Mouse (Mus musculus): Measurements from ENCODE around the gene Cdh10.

The Cdh10 gene

DNA sequence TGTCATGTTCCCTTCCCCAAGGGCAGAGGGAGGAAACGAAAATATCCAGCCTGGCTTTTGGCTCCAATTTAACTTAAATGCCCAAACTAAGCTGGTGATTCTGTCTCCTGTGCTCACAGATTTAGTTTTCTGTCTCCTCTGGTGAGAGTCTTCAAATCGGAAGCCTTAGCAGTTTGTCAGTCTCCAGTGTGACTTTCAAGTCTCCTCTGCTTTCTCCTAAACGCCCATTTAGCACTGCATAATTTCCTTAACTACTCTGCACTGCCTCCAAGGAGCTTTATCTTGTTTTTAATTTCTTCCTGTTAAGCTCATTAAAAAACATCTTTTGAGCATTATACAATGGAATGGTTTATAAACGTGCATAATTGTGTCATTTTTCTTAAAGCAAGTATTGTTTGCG, 156.3 kb downstream of the Cdh10 start:
- DNase-seq (ENCODE audit: low spot score in 2 of 2), result no peak

DNA sequence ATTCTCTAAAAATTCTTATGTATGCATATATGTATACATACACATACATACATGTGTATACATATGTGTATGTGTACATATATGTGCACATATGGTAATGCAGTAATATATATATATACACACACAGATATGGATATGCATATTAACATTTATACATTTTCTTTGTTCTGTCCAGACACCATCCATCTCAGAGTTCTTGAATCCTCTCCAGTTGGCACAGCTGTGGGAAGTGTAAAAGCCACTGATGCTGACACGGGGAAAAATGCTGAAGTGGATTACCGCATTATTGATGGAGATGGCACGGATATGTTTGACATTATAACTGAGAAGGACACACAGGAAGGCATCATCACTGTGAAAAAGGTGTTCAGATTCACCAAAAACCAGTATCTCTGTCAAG, 166.1 kb downstream of the Cdh10 start:
- DNase-seq (ENCODE audit: low spot score in 2 of 2), result no peak

DNA sequence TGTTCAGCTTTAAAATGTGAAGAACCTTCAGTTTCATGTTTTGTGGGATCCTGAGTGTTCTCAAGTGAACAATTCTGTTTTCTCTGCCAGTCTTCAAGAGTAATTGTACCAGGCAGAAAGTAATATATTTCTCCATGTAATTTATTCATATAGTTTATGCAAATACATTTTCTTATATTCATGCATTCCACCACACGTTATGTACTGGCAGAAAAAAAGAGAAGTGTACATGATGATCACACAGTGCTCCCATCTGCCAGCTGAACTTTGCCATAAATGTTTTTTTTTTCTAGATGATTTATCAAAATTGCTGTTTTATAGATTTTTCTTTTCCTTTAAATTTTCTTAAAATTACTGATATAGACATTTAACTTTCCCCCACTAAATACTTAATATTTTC, 168.9 kb downstream of the Cdh10 start:
- DNase-seq (ENCODE audit: low spot score in 2 of 2), result no peak

DNA sequence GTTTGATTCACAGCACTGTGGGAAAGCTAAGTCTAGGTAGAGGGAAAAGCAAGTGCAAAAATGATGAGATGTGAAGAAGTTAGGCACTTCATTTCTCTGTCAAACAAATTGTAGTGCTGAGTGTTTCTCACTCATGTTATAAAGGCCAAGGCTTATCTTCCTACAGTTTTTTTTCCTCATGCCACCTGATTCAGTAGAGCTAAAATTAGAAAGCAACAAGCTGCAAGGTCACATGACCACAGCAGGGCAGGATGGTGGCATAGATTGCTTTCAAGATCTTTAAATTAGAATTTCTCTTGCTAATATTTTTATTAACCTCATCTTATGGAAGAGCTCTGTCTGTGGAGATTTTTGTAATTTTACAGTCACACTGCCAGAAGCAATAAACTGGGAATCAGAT, 174.8 kb downstream of the Cdh10 start:
- no peak for DNase-seq (ENCODE audit: low spot score in 2 of 2)

- DNase-seq (ENCODE audit: low spot score in 2 of 2), result no peak
Measured at GRCm38 (mm10) chr15:18994294-18994693, 175.5 kb downstream of the Cdh10 start.

- DNase-seq (ENCODE audit: low spot score in 2 of 2), result no peak
Measured at GRCm38 (mm10) chr15:19010829-19011228, 192.1 kb downstream of the Cdh10 start.

- no peak for DNase-seq (ENCODE audit: low spot score in 2 of 2)
Measured at GRCm38 (mm10) chr15:19032983-19033382, 214.2 kb downstream of the Cdh10 start.

DNA sequence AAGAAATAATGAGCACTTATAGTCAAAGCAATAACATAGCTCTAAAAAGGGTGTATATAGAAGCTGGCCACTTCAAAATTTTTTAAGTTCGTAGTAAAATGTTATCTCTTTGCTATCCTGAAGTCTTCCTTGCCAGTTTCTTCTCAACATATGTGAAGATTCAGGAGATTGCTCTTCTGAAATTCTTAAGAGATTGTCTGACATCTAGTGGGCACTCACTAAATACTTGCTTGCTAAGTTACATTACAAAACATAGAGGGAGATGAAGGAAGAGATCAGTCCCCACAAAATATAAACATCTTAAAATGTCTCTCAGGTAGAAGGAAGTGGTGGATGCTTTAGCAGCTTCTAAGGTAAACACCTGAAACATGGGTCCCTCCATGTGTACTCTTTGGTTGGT, 221.3 kb downstream of the Cdh10 start:
- no peak for DNase-seq (ENCODE audit: low spot score in 2 of 2)

All from frontal cortex, postnatal 10 days (tissue).